Mouse (Mus musculus) liver, adult (tissue): ENCODE measurements at regions not wholly inside any gene's neighbourhood (a gene's known extent, or its start where the extent isn't known, plus 50 kb on each side); places are given as distances from the start of the nearest gene placed in this dataset.

Experiments
- GATA4 ChIP-seq: IDR thresholded peaks from 2 replicates; pipeline ENCODE4 v1.6.1; 2014; ENCODE audit warnings: mild to moderate bottlenecking, low read length; ENCODE audit not compliant: insufficient replicate concordance

DNA sequence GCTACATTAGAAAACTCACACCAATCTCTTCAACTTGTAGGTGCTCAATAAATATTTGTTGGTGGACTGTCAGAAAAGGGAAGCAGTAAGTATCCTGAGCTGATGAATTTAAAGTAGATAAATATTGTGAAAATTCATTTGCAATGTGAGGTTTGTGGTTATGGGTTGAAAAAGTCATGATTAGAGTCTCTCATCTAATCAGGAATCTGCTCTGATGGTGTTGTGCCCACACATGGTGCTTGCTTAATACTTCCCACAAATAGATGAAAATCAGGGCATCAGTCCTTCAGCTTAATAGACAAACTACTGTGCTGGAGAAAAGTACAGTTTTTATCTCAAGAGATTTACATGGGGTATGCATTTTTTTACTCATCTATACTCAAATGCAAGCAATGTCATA lies 59.9 kb downstream of the S1pr1 start:
- TF ChIP-seq GATA4: no peak

DNA sequence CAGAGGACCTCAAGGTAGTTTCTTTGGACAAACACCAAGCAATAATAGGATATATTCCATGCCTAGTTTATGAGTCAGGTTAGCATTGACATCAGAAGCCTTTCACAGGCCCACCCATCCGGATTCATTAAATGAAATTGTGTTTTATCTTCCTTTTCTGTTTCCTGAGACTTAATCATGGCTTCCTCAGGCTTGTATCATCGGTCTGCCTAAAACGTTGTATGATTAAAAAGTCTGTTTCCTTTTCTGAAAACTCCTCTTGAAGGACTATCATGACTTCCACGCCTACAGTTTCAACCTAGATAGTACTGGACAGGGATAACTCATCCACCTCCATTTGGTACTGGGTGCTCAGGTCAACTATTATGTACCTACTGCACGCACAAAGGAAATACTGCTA lies 62.6 kb downstream of the S1pr1 start:
- TF ChIP-seq GATA4: peak; percentile 10; the same call in 1 of the 2 replicates

GRCm38 (mm10) chr3:115649338-115650117 lies 65.3 kb downstream of the S1pr1 start:
- TF ChIP-seq GATA4: no peak

DNA sequence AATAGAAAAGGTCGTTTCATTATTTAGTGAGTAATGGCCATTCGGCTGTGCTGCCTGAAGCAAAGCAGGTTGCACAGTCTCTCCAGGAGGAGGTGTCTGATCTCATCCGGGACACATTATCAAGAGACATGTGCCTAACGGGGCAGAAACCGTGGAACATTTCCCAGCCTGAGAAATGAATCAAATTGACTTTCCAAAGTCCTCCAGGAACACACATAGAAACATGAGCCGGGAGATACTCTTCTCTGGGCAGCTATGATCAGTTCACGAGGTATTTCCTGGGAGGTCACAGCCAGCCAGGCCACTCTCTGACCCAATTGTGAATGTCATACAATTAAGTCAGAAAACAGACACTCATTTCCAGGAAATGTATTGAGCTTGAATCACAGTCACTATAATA lies 67.9 kb downstream of the S1pr1 start:
- peak; percentile 53; the same call in 1 of the 2 replicates for TF ChIP-seq GATA4

DNA sequence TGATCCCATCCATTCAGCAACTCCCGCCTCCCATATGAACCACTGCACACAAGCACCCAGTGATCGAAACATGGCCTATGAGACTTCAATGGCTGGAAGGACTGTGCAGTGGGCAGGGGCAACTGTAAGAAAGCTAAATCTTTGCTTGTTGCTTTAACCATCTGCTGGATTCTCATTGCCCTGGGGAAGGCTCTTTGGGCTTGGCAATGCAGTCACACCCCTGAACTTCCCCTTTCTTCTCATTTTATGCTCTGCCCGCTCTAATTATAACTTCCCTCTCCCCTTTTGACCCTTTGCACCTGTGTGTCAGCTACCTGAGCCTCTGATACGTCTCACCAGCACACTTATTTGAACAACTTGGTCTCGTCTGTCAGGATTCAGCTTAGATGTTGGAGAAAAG lies 70.6 kb downstream of the S1pr1 start:
- no peak for TF ChIP-seq GATA4

DNA sequence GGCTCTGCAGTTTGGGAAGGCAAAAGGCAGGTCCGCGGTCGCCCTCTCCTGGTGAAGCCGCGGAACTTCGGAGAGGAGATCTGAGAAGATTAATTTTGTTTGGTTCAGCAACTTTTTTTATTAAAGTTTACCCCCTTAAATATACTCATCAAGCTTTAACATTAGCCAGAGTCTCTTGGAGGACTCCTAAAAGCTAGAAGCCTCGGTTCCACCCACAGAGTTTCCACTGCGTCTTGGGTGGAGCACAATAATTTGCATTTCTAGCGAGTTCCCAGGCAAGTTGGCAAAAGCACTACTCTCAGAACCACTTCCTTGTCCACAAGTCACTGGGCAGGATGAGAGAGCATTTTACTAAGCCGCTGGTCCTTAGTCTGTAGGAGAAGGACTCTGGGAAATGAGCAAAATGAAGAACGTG lies 72.0 kb downstream of the S1pr1 start:
- no peak for TF ChIP-seq GATA4

GRCm38 (mm10) chr3:115642001-115642845 lies 72.6 kb downstream of the S1pr1 start:
- no peak for TF ChIP-seq GATA4

GRCm38 (mm10) chr3:115641411-115641810 lies 73.5 kb downstream of the S1pr1 start:
- peak; percentile 100 for TF ChIP-seq GATA4

- TF ChIP-seq GATA4: no peak
Measured at GRCm38 (mm10) chr3:115635487-115635886, 79.4 kb downstream of the S1pr1 start.

GRCm38 (mm10) chr3:115635081-115635480 lies 79.8 kb downstream of the S1pr1 start:
- no peak for TF ChIP-seq GATA4

- no peak for TF ChIP-seq GATA4
Measured at GRCm38 (mm10) chr3:115632417-115632743, 82.5 kb downstream of the S1pr1 start.

GRCm38 (mm10) chr3:115631573-115632416 lies 83.1 kb downstream of the S1pr1 start:
- no peak for TF ChIP-seq GATA4

- TF ChIP-seq GATA4: no peak
Measured at GRCm38 (mm10) chr3:115622920-115623319, 92.0 kb downstream of the S1pr1 start.

GRCm38 (mm10) chr3:115622300-115622699 lies 92.6 kb downstream of the S1pr1 start:
- TF ChIP-seq GATA4: no peak

DNA sequence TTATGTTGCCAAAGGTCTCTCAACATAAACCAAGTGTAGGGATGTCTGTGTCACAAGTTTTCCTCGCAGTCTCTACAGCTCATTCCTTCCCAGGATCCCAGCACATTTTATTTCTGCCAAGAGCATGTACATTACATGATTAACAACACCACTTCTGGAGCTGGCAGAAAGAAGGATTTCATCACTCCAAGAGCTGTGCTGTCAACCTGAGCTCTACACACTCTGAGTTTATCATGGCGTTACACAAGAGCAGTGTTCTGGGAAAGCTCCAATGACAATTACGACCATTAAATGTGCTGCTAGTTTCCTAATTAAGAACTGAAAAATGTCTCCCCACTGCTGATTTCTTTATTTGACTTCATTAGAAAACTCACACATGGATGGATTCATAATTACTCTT lies 94.9 kb downstream of the S1pr1 start:
- TF ChIP-seq GATA4: no peak
